Mouse (Mus musculus) cerebellum, adult 9-11 months (tissue): ENCODE results near the gene Rpl31.

ENCODE experiments used
- DNase-seq: peaks from one replicate; pipeline ENCODE4 v3.0.0; 2022

The Rpl31 gene

DNA sequence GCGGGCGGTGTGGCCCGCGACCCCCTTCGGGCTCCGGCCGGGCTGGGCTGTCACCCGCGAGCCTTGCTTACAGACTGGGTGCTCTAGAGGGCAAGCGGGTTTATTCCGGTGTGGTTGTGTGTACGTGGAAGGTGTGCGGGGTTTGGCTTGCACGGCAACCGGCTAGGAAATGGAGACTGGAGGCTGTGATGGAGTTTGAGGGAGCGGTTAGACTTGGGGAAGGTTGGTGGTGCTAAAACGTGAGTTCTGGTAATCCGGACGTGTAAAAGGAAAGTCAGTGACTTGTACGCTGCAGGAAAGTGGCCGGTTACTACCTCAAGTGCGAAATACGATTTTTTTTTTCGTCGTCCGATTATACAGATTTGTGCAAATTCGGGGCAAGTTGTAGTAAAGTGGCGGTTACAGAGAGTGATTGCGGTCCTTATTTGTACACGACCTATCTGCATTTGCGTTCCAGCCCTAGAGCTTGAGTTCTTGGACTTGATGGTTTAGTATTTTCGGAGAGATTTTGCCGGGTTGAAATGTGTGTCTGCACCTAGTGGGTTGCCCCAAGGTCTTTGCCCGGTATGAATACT is 712 bp downstream of the Rpl31 start:
- DNase-seq, result no peak

DNA sequence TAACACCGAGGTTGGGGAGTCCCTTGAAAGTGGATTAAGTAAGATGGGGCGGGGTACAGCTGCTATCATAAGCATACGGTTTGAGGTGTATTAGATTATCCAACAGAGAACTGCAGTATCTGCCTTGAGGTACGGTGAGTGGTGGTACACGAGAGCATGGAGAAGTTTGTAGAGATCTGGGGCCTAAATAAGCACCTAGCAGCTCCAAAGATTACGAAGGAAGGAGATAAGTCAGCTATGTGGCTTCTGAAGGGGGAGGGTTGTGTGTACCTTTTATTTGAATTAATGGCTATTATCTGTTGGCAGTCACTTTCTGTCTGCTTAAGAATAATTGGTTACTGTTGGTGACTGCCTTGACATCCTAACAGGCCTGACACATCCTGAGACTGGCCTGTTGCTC is 2.8 kb downstream of the Rpl31 start:
- no peak for DNase-seq

DNA sequence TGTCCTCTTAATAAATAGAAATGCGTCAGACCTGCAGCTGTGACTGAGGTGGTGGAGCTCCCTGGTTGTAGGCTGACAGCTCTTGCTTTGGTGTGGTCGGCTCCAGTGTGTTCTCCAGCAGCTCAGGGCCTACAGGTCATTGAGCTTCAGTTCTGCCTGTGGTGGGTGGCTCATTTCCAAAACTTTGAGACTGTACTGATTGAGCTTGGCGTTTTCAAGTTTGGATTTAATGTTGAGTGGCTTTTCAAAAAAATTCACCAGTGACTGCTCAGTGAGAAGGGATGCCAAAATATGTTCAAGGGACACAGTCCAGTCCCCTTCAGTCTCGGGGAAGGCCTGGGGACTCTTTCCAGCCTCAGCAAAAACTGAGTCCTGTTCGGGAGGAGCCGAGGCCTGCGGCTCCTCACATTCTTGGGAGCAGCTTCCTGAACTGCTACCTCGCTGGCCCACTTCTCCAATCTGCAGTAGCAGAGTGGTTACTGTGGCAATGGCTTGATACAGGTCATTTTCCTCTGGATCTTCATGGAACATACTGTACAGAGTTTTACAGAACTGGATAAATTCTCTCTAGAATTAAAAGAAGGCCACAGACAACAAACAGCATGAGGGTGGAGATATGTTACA is 4.7 kb downstream of the Rpl31 start:
- no peak for DNase-seq

DNA sequence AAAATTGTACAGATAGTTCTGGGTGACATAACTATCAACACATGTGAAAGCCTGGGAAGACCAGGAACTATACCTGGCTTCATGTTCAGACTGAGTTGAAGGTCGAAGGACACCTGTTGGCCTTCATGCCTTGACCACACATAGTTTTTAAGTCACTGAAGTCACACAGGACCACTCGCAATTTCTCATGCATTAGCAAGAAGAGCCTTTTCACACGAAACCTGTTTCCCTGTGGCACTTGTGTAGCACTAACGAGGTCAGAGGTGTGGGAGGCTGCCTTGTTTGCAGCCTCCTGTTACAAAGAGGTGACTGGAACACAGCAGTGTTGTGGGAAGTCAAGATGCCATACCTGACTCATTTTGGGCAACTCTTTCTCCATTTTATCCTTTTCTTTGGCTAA is 5.7 kb downstream of the Rpl31 start:
- DNase-seq, result no peak

DNA sequence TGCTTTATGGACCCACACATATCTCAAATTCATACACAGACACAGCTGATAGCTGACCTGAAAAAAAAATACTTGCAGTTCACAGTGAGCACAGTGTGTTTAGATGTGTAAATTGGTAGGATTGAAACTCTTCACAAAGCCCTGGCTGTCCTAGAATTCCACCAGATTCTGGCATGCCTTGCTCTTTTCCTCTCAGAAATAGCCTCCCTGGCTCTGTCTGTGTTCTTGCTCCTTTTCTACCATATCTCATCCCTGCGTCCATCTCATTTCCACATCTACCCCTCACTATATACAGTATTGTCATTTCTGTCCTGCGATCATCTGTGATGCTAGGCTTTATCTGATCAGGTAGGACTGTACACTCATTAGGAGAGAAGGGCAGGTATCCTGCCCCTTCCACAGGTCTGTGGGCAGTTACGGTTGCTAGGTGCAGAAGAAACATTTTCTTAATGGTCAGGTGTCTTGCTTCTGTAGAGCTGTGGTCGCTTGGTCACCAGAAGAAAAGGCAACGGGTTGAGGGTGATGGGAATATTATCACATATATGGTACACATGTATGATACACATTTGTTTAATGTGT is 6.7 kb downstream of the Rpl31 start:
- DNase-seq, result no peak

DNA sequence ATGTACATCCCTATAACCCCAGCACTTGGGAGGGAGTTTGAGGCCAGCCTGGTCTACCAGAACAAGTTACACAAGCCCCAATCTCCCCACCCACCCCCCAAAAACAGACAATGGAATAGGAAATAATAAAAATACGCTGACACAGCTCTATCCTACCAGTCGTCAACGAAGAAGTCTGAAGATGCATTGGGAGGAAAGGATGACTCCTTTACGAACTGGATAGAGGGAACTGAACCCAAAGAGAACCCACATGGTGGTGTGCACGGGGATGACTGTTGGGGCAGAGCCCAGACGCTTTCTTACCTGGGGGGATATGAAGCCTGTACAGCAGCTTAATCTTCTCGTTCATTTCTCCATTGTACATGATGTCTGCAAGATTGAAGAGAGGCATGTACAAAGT is 8.5 kb downstream of the Rpl31 start:
- DNase-seq, result no peak

DNA sequence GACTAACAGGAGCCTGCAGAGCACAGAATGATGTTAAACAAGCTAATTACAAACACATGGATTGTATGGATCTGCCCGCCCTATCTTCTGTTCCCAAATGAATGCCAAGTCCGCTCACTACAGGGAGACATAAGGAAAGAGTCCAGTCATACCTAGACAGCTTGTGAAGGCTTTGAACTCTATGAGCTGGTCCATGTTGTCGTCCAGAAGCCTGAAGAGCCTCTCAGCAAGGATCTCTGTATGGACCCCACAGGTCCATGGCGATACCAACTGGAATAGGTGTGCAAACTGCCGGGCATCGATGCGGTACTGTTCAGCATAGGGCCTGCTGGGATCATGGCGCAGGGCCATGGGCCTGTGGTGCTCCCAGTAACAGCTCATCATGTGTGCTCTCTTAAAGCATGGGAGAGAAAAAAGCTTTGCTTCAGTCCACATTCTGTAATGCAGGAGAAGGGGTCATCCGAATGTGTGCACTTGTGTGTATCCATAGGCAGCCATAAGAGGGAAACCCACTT is 9.1 kb downstream of the Rpl31 start:
- DNase-seq, result peak; percentile 50

DNA sequence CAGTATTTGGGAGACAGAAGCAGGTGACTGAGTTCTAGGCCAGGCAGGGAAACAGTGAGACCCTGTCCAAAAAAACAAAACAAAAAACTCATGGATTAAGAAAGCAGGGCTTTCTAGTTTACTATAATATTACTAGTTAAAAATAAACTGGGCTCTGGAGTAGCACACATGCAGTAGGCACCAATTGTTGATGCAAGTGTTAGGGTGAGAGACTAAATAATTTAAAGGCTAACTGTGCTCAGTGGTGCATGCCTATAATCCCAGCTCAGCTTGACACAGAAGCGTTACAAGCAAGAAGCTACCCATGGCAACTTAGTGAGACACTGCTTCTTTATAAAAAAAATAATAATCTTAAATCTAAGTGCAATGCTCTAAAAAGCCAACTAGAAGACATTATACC is 10.9 kb downstream of the Rpl31 start:
- no peak for DNase-seq

DNA sequence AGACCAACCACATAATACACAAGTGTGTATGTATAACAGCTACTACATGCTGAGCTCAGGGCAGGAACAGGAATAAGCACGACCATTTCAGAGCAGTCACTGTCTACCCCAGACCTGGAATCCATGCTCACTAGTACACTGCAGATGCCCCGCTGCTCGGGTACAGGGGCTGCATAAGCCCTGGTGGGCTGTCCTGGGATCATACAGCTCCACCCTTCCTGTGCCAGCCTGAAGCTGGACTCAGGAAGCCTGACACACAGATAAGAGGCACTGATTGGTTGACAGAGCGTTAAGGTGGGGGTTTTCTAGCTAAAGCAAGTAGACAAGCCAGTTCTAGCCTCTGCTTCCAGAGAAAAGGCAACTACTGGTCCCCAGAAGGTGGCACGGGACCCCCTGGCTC is 11.4 kb downstream of the Rpl31 start:
- no peak for DNase-seq

DNA sequence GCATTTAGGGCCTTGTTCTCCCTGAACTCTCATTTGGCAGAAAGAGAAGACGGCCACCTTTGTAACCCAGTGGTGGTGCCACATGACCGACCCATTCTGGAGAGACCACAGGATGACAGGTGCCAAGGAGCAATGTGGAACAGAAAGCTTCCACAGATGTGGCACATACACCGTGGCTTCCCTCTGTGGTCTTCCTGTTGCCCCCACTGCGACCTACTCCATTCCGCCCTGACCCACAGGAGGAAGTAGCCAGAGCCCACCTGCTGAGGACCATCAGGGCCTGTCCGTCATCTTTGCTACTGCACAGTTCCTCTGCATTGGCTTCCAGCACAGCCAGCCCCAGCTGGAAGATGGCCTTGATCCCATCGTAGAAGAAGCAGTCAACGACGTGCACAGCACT is 13.4 kb downstream of the Rpl31 start:
- no peak for DNase-seq

DNA sequence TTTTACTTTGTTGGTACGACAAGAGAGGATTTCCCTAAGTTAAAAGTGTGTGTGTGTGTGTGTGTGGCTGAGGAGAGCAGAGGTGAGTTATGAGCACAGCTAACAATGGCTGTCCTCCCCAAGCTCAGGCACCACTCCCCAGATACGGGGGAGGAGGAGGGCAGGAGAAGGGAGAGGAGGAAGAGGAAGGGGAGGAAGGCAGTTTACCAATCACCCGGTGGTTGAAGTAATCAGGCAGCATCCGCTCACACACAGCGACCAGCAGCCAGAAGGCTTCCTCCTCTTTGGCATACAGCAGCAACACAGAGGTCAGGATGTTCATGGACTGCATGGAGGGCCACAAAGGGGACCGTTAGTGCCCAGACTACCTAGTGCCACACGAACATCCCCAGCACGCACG is 17.3 kb downstream of the Rpl31 start:
- DNase-seq, result no peak

DNA sequence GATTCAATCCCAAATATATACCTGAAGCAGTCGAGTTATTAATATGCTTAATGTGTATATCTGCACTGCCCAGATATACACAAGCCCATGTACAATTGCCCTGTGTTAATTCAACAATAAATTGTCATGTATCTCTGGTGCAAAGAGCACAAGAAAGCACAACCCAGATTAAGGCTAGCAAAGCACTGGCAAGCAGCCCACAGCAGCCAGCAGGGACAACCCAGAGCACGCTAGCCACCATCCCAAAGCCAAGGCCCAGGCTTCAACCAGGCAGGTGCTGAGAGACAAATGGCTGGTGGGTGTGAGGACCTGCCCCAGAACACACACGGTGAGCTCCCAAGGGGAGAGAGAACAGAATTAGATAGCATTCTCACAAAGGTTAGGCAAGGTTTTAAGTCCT is 18.8 kb downstream of the Rpl31 start:
- no peak for DNase-seq

DNA sequence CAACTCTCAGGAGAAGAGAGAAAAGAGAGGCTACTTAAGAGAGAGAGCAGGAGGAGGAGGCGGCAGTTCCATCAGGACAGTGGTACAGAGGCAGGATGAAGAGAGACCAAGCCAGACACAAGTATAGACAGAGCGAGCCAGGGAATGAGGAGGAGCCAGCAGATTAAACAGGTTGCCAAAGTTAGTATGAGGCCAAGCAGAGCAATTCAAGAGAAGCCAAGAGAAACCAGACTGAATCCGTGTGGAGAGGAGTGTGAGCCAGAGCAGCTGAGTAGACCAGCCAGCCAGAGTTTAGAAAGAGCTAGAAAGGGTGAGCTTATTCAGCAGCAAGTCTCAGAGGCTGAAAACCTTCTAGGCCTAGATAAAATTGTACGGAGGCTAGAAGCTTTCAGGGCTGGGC is 19.9 kb downstream of the Rpl31 start:
- DNase-seq, result no peak

DNA sequence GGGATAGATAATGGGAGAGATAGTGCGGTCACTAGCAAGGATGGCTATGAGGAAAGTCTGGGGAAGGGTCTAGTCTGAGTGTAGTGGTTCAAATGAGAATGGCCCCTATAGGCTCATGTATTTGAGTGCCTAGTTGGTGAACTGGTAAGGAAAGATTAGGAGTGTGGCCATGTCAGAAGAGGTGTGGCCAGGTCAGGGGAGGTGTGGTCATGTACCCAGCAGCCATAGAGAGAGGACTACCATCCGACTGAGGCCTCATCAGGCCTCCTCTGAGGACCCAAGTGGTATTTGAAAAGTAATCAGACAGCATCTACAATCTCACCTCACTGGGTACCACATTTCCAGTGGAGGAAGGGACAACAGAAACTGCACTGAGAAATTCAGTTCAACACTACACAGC is 20.5 kb downstream of the Rpl31 start:
- no peak for DNase-seq

DNA sequence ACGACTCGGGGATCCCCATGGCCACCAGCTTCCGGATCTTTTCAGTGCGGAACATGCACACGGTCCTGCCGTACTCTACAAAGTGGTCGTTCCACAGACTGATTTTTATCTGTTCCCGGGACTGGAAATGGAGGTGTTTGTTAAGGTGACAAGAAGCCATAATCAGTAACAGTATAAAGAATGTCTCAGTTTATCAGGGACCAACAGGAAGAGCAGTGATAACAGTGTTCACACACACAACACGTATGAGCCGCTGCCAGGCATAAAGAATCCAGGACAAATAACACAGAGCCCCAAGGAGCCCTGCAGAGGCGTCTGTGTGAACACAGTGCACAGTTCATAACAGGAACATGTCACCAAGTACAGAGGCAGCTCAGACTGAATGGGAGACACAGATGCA is 21.7 kb downstream of the Rpl31 start:
- no peak for DNase-seq

DNA sequence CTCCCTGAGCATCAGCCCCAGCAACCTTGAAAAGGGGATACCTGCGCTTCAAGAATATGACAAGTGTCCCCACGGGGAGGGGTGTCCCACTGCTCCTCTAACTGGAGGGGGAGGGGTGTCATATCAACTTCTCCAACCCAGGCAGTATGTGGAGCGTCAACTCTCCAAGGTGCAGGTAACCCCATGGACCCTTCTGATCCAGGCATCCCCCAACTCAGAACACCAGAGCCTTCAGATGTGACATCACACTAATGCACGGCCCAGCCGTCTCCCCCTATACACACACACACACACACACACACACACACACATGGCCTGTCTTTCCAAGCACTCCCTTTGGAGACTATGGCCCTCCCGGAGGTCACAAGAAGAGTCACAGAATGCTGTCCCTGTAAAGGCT is 24.0 kb downstream of the Rpl31 start:
- no peak for DNase-seq

DNA sequence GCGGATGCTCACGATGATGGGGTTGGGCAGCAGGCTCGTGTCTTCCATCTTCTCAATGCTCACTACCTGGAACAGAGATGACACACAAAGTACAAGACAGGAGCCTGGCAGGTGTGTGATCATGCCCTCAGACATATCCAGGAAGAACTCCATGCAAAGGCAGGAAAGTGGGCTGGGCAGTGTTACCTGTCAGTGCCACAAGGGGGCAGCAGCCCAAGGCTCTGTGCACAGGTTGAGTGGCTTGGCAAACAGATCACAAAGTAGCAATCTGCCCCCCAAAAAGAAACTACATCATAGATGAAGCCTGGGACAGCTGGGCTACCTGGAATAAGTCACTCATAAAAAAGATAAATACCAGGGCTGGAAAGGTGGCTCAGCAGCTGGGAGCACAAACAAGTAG is 24.5 kb downstream of the Rpl31 start:
- peak; percentile 80 for DNase-seq

DNA sequence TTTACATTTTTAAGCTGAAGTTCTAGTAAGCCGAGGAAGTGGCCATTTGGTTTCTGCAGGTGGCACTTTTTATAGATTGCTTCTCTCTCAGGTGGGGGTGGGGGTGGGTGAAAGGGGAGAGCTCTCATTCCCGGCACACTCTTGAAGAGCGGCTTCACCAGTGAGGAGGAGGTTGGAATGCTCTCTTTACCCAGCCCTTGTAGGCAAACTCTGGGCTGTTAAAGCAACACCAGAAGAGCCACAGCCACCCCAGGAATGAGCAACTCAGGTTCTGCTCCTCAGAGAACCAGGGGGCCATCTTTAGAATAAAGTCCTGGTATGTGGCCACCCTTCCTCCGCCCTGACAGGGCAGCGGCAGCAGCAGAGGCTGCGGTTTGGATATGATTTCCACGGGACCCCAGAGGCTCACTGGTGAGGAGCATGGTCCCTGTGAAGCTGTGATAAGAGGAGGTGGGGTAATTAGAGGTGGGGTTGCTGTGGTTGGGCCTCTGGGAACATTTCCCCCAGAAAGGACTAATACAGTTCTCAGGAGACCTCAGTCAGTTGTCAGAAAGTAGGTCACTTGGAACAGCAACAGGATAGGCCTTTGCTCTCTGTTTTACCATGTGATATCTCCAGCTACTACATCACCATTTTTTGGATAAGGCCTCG is 25.7 kb downstream of the Rpl31 start:
- no peak for DNase-seq

DNA sequence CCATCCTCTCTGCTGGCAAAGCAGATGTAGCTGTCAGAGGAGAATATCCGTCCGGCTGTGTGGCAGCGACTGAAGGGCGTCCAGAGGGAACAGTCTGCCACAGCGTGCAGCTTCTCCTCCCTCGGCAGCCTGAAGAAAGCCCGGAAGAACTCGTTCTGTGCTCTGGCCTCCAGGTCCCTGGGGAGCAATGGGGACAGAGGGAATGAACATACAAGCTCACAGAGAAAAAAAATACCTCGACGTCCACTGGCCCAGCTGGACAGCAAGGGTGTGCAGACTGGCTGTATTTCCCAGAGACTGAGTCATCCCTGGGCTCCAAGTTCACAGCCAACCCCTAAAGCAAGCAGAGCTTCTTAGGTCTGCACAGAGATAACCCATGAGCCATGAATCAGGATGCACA is 26.5 kb downstream of the Rpl31 start:
- no peak for DNase-seq

DNA sequence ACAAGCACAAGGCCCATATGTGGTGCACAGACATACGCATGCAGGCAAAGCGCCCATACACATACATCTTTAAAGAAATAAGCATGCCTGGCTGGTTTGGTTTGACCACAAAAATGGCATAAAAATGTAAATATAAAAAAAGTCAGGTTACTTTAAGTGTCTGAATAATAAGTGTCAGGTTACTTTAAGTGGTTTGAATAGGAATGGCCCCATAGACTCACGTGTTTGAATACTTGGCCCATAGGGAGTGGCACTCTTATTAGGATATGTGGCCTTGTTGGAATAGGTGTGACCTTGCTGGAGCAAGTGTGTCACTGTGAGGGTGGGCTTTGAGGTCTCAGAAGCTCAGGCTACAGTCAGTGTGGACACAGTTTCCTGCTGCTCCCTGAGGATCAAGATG is 27.0 kb downstream of the Rpl31 start:
- no peak for DNase-seq

DNA sequence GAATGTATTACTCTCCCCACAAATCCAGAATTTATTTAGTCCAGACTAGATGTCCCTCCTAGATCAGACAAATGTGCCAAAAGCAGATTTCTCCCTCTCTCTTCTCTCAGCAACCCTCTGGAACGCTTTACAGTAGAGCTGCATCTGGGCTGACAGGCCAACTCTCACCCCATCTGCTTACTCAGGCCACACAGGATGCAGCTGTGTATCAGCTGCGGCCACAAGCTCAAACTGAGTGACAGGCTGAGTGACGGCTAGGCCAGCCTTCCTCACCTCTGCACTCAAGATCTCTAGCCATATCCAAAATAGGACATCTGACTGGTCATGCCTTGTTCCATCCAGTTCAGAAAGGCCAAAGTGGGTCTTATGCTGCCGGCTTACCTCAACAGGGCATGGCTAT is 28.7 kb downstream of the Rpl31 start:
- no peak for DNase-seq

DNA sequence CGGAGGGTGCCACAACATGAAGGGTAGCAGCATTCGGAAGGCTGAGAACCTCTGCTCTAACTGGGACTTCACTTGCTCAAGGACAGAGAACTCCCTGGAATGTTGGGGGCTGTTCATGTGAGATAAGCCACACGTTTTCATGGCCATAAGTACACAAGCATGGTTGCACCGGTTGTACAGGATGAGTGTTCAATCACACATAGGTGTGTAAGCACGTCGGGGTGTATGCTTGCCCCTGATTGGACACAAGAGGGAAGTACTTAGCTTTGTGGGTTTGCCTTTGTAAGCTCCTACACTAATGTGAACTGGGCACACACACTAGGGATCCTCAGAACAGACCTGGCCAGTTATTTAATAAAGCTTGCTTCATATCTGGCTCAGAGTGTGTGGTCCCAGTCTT is 30.6 kb downstream of the Rpl31 start:
- DNase-seq, result no peak

DNA sequence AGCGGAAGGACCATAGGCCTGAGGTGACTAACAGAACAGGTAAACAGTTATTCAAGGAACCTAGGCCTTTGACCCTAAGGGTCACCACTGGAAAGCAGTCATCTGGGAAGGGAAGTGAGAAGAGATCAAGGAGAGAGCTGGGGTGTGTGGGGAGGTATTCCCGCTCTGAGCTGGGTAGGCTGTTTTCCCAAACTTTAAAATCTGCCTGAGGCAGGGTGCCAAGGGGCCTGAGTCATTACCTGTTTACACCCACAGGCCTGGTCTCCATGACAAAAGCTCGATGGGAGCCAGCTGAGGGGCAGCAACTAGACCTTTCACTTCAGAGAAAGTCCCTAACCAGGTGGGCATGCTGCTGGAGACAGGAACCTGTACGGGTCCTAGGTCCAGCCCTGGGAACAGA is 31.6 kb downstream of the Rpl31 start:
- DNase-seq, result no peak

DNA sequence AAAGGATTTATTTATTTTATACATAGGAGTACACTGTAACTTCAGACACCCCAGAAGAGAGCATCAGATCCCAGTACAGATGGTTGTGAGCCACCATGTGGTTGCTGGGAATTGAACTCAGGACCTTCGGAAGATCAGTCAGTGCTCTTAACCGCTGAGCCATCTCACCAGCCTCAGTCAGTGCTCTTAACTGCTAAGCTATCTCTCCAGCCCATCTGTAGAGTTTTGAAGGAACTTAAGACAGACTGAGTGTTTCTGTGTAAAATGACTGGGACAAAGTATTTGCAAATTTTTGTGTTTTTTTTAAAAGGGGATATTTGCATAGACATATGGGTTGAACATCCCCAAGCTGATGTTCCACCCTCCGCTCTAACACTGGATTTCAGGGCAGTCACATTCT is 32.5 kb downstream of the Rpl31 start:
- no peak for DNase-seq
